Comparison of ENCODE assay signal across 10 mouse cellular contexts in the genomic region with DNA sequence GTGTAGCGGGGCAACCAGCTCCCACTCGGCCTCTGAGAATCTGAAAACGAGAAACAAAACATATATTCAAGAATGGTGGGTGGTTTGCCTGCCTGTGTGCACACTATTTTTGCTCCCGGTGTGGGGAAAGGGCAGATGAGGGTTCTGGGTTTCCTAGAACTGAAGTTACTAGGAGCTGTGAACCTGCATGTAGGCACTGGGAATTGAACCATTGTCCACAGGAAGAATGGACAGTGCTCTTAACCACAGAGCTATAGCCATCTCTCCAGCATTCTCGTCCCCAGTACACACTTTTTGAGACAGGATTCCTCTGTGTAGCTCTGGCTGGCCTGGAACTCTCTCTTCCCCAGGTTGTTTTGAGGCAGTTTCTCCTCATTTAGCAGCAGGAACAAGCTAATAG. TPM values are rescaled to one million over a fixed set of nuclear protein-coding genes. Genes with fewer than 3 reads are reported as not detected.
DNase-seq lines count a peak whose midpoint lies in the region; ATAC-seq and TF ChIP-seq lines count a peak whose summit lies in the region.
"Had no signal": no experiment of that assay in that cellular context is flagged by ENCODE, and none has a peak within 500 bp of the region (broad histone marks: within the 10 kb centered on the region; RNA-seq: fewer than 3 reads in every experiment).

No protein-coding gene starts in this region.

- peak overlapping the region; percentile 60; the same call in 1 of the 2 replicates for H3K4me3 ChIP-seq in kidney, embryonic 15.5 days (replicated peaks)
- H3K4me3 ChIP-seq in embryonic facial prominence, embryonic 10.5 days, result peak overlapping the region; percentile 63
- peak overlapping the region; percentile 54 for H3K4me3 ChIP-seq in hindbrain, postnatal 0 days (ENCODE audit: low read length)
- peak overlapping the region; percentile 53 for H3K4me3 ChIP-seq in midbrain, postnatal 0 days (ENCODE audit: low read depth, low read length)

- peaks cover 9% of the 10 kb centered on the region for H3K36me3 ChIP-seq in kidney, embryonic 15.5 days
- H3K36me3 ChIP-seq in embryonic facial prominence, embryonic 10.5 days (replicated peaks), result peaks cover 5% of the 10 kb centered on the region; the same call in 1 of the 2 replicates
- no peaks in the 10 kb centered on the region for H3K36me3 ChIP-seq in hindbrain, postnatal 0 days (ENCODE audit: insufficient read depth, low read length)
- H3K36me3 ChIP-seq in midbrain, postnatal 0 days (ENCODE audit: insufficient read depth, low read length), result no peaks in the 10 kb centered on the region
- H3K36me3 ChIP-seq: G1E had no signal

- 17% methylated on average over 5 of the region's 5 CpGs for WGBS in kidney, embryonic 15.5 days
- 33% methylated on average over 5 of the region's 5 CpGs for WGBS in embryonic facial prominence, embryonic 10.5 days
- 33% methylated on average over 5 of the region's 5 CpGs for WGBS in hindbrain, postnatal 0 days
- WGBS in midbrain, postnatal 0 days, result 34% methylated on average over 5 of the region's 5 CpGs

- H3K27ac ChIP-seq in kidney, embryonic 15.5 days, result peak overlapping the region; percentile 95
- H3K27ac ChIP-seq in embryonic facial prominence, embryonic 10.5 days (replicated peaks), result peak overlapping the region; percentile 83
- no peak overlapping the region for H3K27ac ChIP-seq in hindbrain, postnatal 0 days
- no peak overlapping the region for H3K27ac ChIP-seq in midbrain, postnatal 0 days (ENCODE audit: low read depth, low read length)

- no peak for DNase-seq in kidney, postnatal 14 days
- no peak for DNase-seq in embryonic facial prominence, embryonic 10.5 days (ENCODE audit: low spot score)
- DNase-seq in hindbrain, postnatal 0 days (ENCODE audit: low spot score), result no peak
- DNase-seq in midbrain, postnatal 0 days (ENCODE audit: low spot score), result no peak
- DNase-seq in cerebellum, adult 11 months, result no peak
- DNase-seq in thymus, postnatal 4 days, result no peak
- no peak for DNase-seq in right cerebral cortex, postnatal 36 days (ENCODE audit: low spot score in 2 of 2)

- no peaks in the 10 kb centered on the region for H3K27me3 ChIP-seq in kidney, embryonic 15.5 days
- H3K27me3 ChIP-seq in embryonic facial prominence, embryonic 10.5 days (replicated peaks; ENCODE audit: low read depth, poor library complexity, severe bottlenecking), result peaks cover 30% of the 10 kb centered on the region
- H3K27me3 ChIP-seq in hindbrain, postnatal 0 days (ENCODE audit: insufficient read depth, low read length), result no peaks in the 10 kb centered on the region
- H3K27me3 ChIP-seq in midbrain, postnatal 0 days (ENCODE audit: insufficient read depth, low read length), result no peaks in the 10 kb centered on the region

- H3K4me2 ChIP-seq in kidney, embryonic 15.5 days, result peak overlapping the region; percentile 70
- peak overlapping the region; percentile 91 for H3K4me2 ChIP-seq in hindbrain, postnatal 0 days (ENCODE audit: low read depth, low read length)
- peak overlapping the region; percentile 90 for H3K4me2 ChIP-seq in midbrain, postnatal 0 days (ENCODE audit: low read depth, low read length, poor library complexity, severe bottlenecking)

- no peak for ATAC-seq in kidney, embryonic 15.5 days (replicated peaks; ENCODE audit: low FRiP score)
- no peak for ATAC-seq in hindbrain, postnatal 0 days
- no peak for ATAC-seq in midbrain, postnatal 0 days (ENCODE audit: low FRiP score)

- no peak overlapping the region for H3K9ac ChIP-seq in kidney, embryonic 15.5 days
- peak overlapping the region; percentile 70 for H3K9ac ChIP-seq in hindbrain, postnatal 0 days (replicated peaks; ENCODE audit: low read length)
- peak overlapping the region; percentile 64; the same call in 1 of the 2 replicates for H3K9ac ChIP-seq in midbrain, postnatal 0 days (replicated peaks; ENCODE audit: low read length, poor library complexity, severe bottlenecking)

- peaks cover 38% of the 10 kb centered on the region for H3K4me1 ChIP-seq in kidney, embryonic 15.5 days
- H3K4me1 ChIP-seq in embryonic facial prominence, embryonic 10.5 days, result peaks cover 37% of the 10 kb centered on the region
- H3K4me1 ChIP-seq in hindbrain, postnatal 0 days (ENCODE audit: insufficient read depth, low read length), result peaks cover 8% of the 10 kb centered on the region
- 0 out of 2 replicates have a peak, but pooled peaks cover 4% of the 10 kb centered on the region for H3K4me1 ChIP-seq in midbrain, postnatal 0 days (ENCODE audit: insufficient read depth, low read length)

- no peak for TF ChIP-seq CTCF in hindbrain, postnatal 0 days (IDR thresholded peaks at IDR 0.05; ENCODE audit: low read depth)
- TF ChIP-seq CTCF in midbrain, postnatal 0 days (IDR thresholded peaks at IDR 0.05), result no peak

- no peaks in the 10 kb centered on the region for H3K9me3 ChIP-seq in kidney, embryonic 15.5 days (replicated peaks)
- no peaks in the 10 kb centered on the region for H3K9me3 ChIP-seq in embryonic facial prominence, embryonic 10.5 days
- H3K9me3 ChIP-seq in hindbrain, postnatal 0 days (ENCODE audit: low read length), result no peaks in the 10 kb centered on the region
- no peaks in the 10 kb centered on the region for H3K9me3 ChIP-seq in midbrain, postnatal 0 days (ENCODE audit: low read length)
- H3K9me3 ChIP-seq: G1E had no signal

RNA-seq across cellular contexts. Expression of gene Hsd17b11, which starts 0.8 kb away (rescaled TPM):
- 7.3 and 8.0 TPM in 2 replicates for polyA plus RNA-seq in kidney, embryonic 15.5 days (2015; fragmentation: Nextera tagmentation; extraction: Ambion mirVana)
- polyA plus RNA-seq in embryonic facial prominence, embryonic 10.5 days (2016; fragmentation: Nextera tagmentation; extraction: Ambion mirVana), result 2.1 and 2.6 TPM in 2 replicates
- total RNA-seq in hindbrain, postnatal 0 days (2014; rRNA removed), result 15.2 and 20.5 TPM in 2 replicates
- 4.5 and 5.4 TPM in 2 replicates for polyA plus RNA-seq in hindbrain, postnatal 0 days (2015; fragmentation: Nextera tagmentation; extraction: Ambion mirVana)
- total RNA-seq in midbrain, postnatal 0 days (2014; rRNA removed), result 16.3 and 16.4 TPM in 2 replicates
- 3.6 and 4.7 TPM in 2 replicates for polyA plus RNA-seq in midbrain, postnatal 0 days (2015; fragmentation: Nextera tagmentation; extraction: Ambion mirVana)

RNA-seq across cellular contexts. Expression of gene Nudt9, which starts 23.5 kb away (rescaled TPM):
- 59.9 and 64.1 TPM in 2 replicates for polyA plus RNA-seq in kidney, embryonic 15.5 days (2015; fragmentation: Nextera tagmentation; extraction: Ambion mirVana)
- polyA plus RNA-seq in embryonic facial prominence, embryonic 10.5 days (2016; fragmentation: Nextera tagmentation; extraction: Ambion mirVana), result 63.1 and 65.1 TPM in 2 replicates
- 54.9 and 59.1 TPM in 2 replicates for total RNA-seq in hindbrain, postnatal 0 days (2014; rRNA removed)
- polyA plus RNA-seq in hindbrain, postnatal 0 days (2015; fragmentation: Nextera tagmentation; extraction: Ambion mirVana), result 72.6 and 80.2 TPM in 2 replicates
- total RNA-seq in midbrain, postnatal 0 days (2014; rRNA removed), result 48.8 and 48.9 TPM in 2 replicates
- 70.4 and 72.5 TPM in 2 replicates for polyA plus RNA-seq in midbrain, postnatal 0 days (2015; fragmentation: Nextera tagmentation; extraction: Ambion mirVana)

RNA-seq across cellular contexts. Expression of gene Hsd17b13, which starts 45.3 kb away (rescaled TPM):
- polyA plus RNA-seq in kidney, embryonic 15.5 days (2015; fragmentation: Nextera tagmentation; extraction: Ambion mirVana), result 0.27 and 0.49 TPM in 2 replicates
- polyA plus RNA-seq in embryonic facial prominence, embryonic 10.5 days (2016; fragmentation: Nextera tagmentation; extraction: Ambion mirVana), result not detected in 2 replicates
- not detected in 2 replicates for total RNA-seq in hindbrain, postnatal 0 days (2014; rRNA removed)
- not detected in 2 replicates for polyA plus RNA-seq in hindbrain, postnatal 0 days (2015; fragmentation: Nextera tagmentation; extraction: Ambion mirVana)
- not detected in 2 replicates for total RNA-seq in midbrain, postnatal 0 days (2014; rRNA removed)
- polyA plus RNA-seq in midbrain, postnatal 0 days (2015; fragmentation: Nextera tagmentation; extraction: Ambion mirVana), result 0.15 and 0.27 TPM in 2 replicates
- total RNA-seq: G1E had no signal
- polyA plus RNA-seq: G1E had no signal

RNA-seq across cellular contexts. Expression of gene Gm17660, which starts 54.9 kb away (rescaled TPM):
- 0.38 TPM in 1 of 2 replicates, not detected in the other for polyA plus RNA-seq in kidney, embryonic 15.5 days (2015; fragmentation: Nextera tagmentation; extraction: Ambion mirVana)
- polyA plus RNA-seq in embryonic facial prominence, embryonic 10.5 days (2016; fragmentation: Nextera tagmentation; extraction: Ambion mirVana), result not detected in 2 replicates
- 0.58 TPM in 1 of 2 replicates, not detected in the other for total RNA-seq in hindbrain, postnatal 0 days (2014; rRNA removed)
- polyA plus RNA-seq in hindbrain, postnatal 0 days (2015; fragmentation: Nextera tagmentation; extraction: Ambion mirVana), result 0.61 TPM in 1 of 2 replicates, not detected in the other
- total RNA-seq in midbrain, postnatal 0 days (2014; rRNA removed), result not detected in 2 replicates
- polyA plus RNA-seq in midbrain, postnatal 0 days (2015; fragmentation: Nextera tagmentation; extraction: Ambion mirVana), result 0.83 and 1.1 TPM in 2 replicates
- total RNA-seq: G1E; left cerebral cortex, adult 8-10 months had no signal
- polyA plus RNA-seq: G1E had no signal

Comparison
In these comparisons a context has a peak if more than half of its experiments do, and no peak if none do; other contexts are left out.
1. H3K27ac ChIP-seq: peak in kidney, embryonic 15.5 days (single experiment) and embryonic facial prominence, embryonic 10.5 days (single experiment); none in hindbrain, postnatal 0 days (single experiment) and midbrain, postnatal 0 days (single experiment).
2. Peak in every context shown above with its lines, with median percentiles within 50 percentile points of each other: H3K4me2 ChIP-seq and H3K4me3 ChIP-seq.